Mouse (Mus musculus) 416B (cell line): Measurements from ENCODE around the gene Pitpnm3.
"Not testable (repeated sequence)": the region's sequence is repeated elsewhere in the genome, so short reads cannot be mapped to it uniquely, and the experiment has no call there.

Experiments used
- DNase-seq: peaks from one replicate; pipeline ENCODE4 v3.0.0; 2011; ENCODE audit warnings: low read depth

Gene Pitpnm3

GRCm38 (mm10) chr11:72135383-72136158, at the start of gene Pitpnm3:
TSS of gene Pitpnm3 (minus strand) at chr11:72135778.
- no peak for DNase-seq

- DNase-seq: no peak
These were observed 48.7 kb upstream of the Pitpnm3 start for GRCm38 (mm10) chr11:72184252-72184651.

DNA sequence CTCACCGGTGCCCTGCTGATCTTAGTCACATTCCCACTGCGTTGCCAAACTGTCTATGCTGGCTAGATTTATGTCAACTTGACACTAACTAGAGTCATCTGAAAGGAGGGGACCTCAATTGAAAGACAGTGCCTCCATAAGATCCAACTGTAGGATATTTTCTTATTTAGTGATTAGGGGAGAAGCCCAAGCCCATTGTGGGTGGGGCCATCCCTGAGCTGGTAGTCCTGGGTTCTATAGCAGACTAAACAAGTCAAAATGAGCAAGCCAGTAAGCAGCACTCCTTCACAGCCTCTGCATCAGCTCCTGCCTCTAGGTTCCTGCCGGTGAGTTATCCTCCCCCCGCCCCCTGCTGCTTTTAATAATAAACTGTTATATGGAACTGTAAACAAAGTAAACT, 45.6 kb upstream of the Pitpnm3 start:
- no peak for DNase-seq

- no peak for DNase-seq
These were observed 45.0 kb upstream of the Pitpnm3 start for GRCm38 (mm10) chr11:72180556-72180955.

- no peak for DNase-seq
These were observed 41.0 kb upstream of the Pitpnm3 start for GRCm38 (mm10) chr11:72176553-72176952.

GRCm38 (mm10) chr11:72175966-72176365, 40.4 kb upstream of the Pitpnm3 start:
- DNase-seq: no peak

GRCm38 (mm10) chr11:72174721-72175120, 39.1 kb upstream of the Pitpnm3 start:
- no peak for DNase-seq

- DNase-seq: no peak
These were observed 37.9 kb upstream of the Pitpnm3 start for GRCm38 (mm10) chr11:72173506-72173905.

GRCm38 (mm10) chr11:72171906-72172305, 36.3 kb upstream of the Pitpnm3 start:
- DNase-seq: not testable (repeated sequence)

DNA sequence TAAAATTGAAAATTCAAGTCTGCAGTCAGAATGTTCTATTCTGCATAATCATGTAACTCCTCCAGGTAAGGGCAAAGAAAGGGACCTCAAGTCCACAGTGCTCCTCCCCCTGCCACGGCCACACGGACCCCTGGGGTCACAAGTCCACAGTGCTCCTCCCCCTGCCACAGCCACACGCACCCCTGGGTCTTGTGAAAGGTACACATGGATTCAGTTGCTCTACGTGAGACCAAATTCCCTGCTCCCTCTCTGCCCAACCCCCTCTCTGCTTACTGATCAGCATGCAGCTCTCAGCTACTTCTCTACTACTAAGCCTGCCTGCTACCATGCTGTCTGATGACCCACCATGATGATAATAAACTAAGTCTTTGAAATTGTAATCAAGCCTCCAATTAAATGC, 34.3 kb upstream of the Pitpnm3 start:
- DNase-seq: no peak

DNA sequence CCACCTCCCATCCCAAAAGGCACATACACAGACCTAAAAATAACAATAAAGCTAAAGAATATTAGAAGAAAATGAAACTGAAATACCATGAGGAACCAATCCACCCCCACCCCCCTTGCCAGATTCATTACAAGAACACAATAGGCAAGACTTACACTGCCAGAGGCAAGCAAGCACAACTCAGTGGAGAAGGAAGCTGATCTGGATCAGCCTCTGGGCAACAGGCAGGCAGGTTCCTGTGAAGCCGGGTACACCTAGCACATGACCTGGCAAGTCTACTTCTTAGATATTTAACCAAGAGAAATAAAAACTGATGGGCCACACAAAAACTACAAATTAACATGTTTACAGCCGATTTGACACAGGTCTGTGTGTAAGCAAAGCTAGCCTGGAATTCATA, 27.6 kb upstream of the Pitpnm3 start:
- DNase-seq: no peak

- no peak for DNase-seq
These were observed 21.0 kb upstream of the Pitpnm3 start for GRCm38 (mm10) chr11:72156624-72157023.

- no peak for DNase-seq
These were observed 20.4 kb upstream of the Pitpnm3 start for GRCm38 (mm10) chr11:72155981-72156428.

DNA sequence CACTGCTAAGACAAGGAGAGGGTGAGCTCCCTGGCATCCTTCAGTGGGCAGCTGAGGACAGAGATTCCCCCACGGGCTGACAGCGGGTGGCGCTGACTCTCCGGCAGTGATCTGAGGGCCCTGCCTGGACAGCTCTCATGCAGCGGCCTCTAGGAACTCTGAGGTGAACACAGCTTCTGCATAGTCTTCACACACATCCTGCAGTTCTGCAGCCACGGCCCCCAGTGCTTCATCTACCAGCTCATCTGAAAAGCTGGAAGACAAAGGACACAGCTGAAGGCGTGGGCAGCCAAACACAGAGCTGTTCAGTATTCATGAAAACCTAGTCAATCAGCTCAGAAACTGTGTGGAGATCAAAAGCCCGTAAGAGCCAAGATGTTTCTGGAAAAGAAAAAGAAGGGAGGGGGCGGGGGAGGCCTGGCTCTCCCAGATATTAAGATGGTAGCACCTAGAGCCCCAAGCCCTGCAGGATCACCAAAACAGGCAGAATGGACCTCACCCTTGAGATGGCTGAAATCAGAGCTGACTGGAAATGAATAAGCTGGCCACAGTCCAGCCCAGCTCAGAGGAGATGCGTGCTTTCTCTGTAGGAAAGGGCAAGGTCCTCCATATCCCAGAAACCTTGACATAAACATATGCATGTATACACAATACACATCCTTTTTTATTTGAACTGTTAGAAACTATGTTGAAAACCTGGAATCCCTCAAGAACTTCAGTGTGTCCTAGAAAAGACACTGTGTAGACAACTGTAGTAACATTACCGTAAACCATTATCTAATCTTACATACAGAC, 19.8 kb upstream of the Pitpnm3 start:
- no peak for DNase-seq

DNA sequence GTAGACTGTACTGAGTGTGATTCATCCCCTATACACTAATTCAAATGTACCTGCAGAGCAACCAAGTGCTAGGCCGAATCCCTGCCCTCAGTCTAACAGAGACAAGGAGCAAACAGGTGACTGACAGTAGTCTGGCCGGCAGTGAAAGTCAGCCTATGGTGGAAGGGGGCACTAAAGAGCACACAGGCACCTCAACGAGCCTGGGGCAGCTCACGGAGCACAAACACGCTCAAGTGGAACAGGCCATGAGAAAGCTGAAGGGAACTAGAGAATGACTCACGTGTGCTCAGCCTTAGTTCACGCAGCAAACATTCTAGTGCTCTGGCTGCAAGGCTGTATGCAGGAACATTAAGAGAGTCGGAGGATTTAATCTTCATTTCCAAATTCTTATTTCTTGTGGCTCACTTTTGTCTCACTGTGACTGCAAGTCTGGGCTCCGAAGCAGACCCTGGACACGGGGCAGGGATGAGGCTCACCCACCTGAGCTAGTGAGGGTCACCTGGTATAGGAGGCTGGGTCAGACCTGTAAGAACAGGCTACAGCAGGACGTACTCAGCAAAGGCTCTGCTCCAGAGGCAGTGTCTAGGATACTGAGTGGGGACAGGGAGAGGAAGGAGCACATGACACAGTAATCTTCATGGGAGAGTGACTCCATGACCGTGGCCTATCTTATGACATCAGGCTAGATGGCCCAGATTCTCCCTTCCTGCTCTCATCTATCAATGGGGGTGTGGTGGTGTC, 17.7 kb upstream of the Pitpnm3 start:
- DNase-seq: no peak

GRCm38 (mm10) chr11:72151120-72151519, 15.5 kb upstream of the Pitpnm3 start:
- DNase-seq: no peak

- no peak for DNase-seq
These were observed 12.3 kb upstream of the Pitpnm3 start for GRCm38 (mm10) chr11:72147910-72148309.

- DNase-seq: no peak
These were observed 10.3 kb upstream of the Pitpnm3 start for GRCm38 (mm10) chr11:72145877-72146248.

- peak; percentile 43 for DNase-seq
These were observed 9.8 kb upstream of the Pitpnm3 start for GRCm38 (mm10) chr11:72145182-72145876.

DNA sequence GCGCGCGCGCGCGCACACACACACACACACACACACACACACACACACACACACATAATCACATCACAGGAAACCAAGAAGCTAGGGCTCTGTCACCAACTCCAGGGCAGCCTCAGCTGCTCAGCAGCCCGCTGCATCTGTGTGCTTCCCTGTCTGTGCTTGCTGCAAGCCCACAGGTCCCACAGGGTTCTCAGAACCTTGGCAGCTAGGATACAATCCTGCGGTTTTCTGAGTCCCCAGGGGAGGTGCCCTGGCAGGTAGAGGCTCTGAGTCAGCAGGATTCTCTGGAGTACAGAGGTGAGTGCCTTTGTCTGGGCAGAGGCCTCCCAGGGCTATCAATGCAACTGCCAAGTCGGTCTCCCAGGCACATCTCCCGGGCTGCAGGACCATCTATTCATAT, 7.3 kb upstream of the Pitpnm3 start:
- DNase-seq: peak; percentile 11

DNA sequence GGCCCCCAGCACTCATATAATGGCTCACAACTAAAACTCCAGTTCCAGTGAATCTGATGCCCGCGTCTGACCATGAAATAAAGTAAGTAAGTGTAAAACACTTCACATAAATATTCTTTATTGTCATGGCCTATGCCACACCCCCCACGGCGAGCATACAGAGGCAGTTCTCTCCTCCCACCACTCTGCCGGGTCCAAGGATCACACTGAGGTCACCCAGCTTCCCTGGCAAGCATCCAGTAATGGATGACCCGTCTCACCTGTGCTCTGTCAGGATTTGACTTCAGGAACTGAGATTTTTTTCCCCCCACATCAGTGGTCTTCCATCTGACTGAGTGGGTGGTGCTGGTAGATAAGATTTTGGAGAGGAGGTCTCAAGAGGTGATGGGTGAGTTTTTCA, 4.6 kb upstream of the Pitpnm3 start:
- no peak for DNase-seq
